Mouse (Mus musculus) CH12.LX (cell line): ENCODE measurements around the gene Synpo2l. TPM values are rescaled to one million over a fixed set of nuclear protein-coding genes. Genes with fewer than 3 reads are reported as not detected.
A peak's percentile ranks its signal among the peaks of the same experiment; 100 is the strongest.
"Not testable (repeated sequence)": the region's sequence is repeated elsewhere in the genome, so short reads cannot be mapped to it uniquely, and the experiment has no call there.

Experiments
- DNase-seq: peaks from one replicate; pipeline ENCODE4 v3.0.0-alpha.2; 2013; ENCODE audit errors: extremely low read depth
- H3K27ac ChIP-seq: 2 replicates; pipeline ENCODE4 v1.5.1; 2012; ENCODE audit warnings: low read depth, mild to moderate bottlenecking, control low read depth, moderate library complexity; ENCODE audit not compliant: insufficient read depth
- H3K27me3 ChIP-seq: replicated peaks from 2 replicates; pipeline ENCODE3; 2012; ENCODE audit warnings: inconsistent platforms
- H3K36me3 ChIP-seq, 2 experiments: replicated peaks in 1 of 2; 2 replicates each; pipeline versions ENCODE3 to v1.6.1; 2012; ENCODE audit warnings: inconsistent platforms in 1 of 2, low read length in 1 of 2, mild to moderate bottlenecking in 1 of 2, mixed read lengths in 1 of 2, moderate library complexity in 1 of 2; ENCODE audit not compliant: control insufficient read depth in 1 of 2, insufficient read depth in 1 of 2
- H3K4me1 ChIP-seq, 2 experiments: 2 replicates each; pipeline ENCODE4 v1.6.1; 2012; ENCODE audit warnings: inconsistent platforms in 1 of 2, moderate library complexity in 1 of 2; ENCODE audit not compliant: insufficient read depth in 2 of 2, control insufficient read depth in 1 of 2
- H3K4me2 ChIP-seq: 2 replicates; pipeline ENCODE4 v1.6.1; 2012; ENCODE audit warnings: low read depth, mild to moderate bottlenecking, control low read depth; ENCODE audit not compliant: poor library complexity, insufficient read depth, severe bottlenecking
- H3K4me3 ChIP-seq, 3 experiments: fragments of 150-350 bp in 1 of 3; sonication (generic) in 1 of 3; replicated peaks in 1 of 3; 2 replicates each; pipeline versions ENCODE3 to v1.5.1; 2011 to 2012; ENCODE audit warnings: low read depth in 2 of 3, low read length in 2 of 3, mild to moderate bottlenecking in 2 of 3, moderate library complexity in 2 of 3, control low read depth in 1 of 3, improper control_type of control experiment in 1 of 3, inconsistent platforms in 1 of 3, mixed read lengths in 1 of 3; ENCODE audit not compliant: poor library complexity in 1 of 3
- H3K79me2 ChIP-seq: replicated peaks from 2 replicates; pipeline ENCODE4 v1.6.1; 2012; ENCODE audit warnings: mild to moderate bottlenecking, moderate library complexity; ENCODE audit not compliant: control insufficient read depth, poor library complexity, insufficient read depth, severe bottlenecking; ENCODE audit errors: extremely low read depth
- H3K9ac ChIP-seq: 2 replicates; pipeline ENCODE4 v1.6.1; 2012; ENCODE audit warnings: low read depth, mild to moderate bottlenecking, control low read depth, moderate library complexity; ENCODE audit not compliant: insufficient read depth
- H3K9me3 ChIP-seq: replicated peaks from 2 replicates; pipeline ENCODE3; 2012; ENCODE audit warnings: low read length, inconsistent platforms, mixed read lengths
- CHD2 ChIP-seq: IDR thresholded peaks from 2 replicates; pipeline ENCODE4 v1.6.1; 2011; ENCODE audit warnings: low read length, improper control_type of control experiment
- CTCF ChIP-seq, 2 experiments: IDR thresholded peaks in 1 of 2; conservative IDR thresholded peaks in 1 of 2; 2 replicates each; pipeline ENCODE4 v1.5.1; 2011 to 2012; ENCODE audit warnings: low read depth in 2 of 2, low read length in 2 of 2, improper control_type of control experiment in 1 of 2, inconsistent platforms in 1 of 2, mild to moderate bottlenecking in 1 of 2, moderate library complexity in 1 of 2
- ELF1 ChIP-seq: IDR thresholded peaks from 2 replicates; pipeline ENCODE4 v1.6.1; 2014; ENCODE audit warnings: low read depth, mild to moderate bottlenecking, inconsistent platforms, low read length, improper control_type of control experiment
- ETS1 ChIP-seq: conservative IDR thresholded peaks from 2 replicates; pipeline ENCODE4 v1.6.1; 2012; ENCODE audit warnings: low read depth, mild to moderate bottlenecking, inconsistent platforms, low read length, improper control_type of control experiment, moderate library complexity
- GABPA ChIP-seq: IDR thresholded peaks from 2 replicates; pipeline ENCODE4 v1.6.1; 2012; ENCODE audit warnings: low read depth, low read length, improper control_type of control experiment, inconsistent platforms; ENCODE audit not compliant: insufficient replicate concordance
- JUND ChIP-seq: conservative IDR thresholded peaks from 2 replicates; pipeline ENCODE4 v1.6.1; 2011; ENCODE audit warnings: low read depth, low read length, improper control_type of control experiment
- MAFK ChIP-seq: IDR thresholded peaks from 2 replicates; pipeline ENCODE4 v1.6.1; 2011; ENCODE audit warnings: low read length, improper control_type of control experiment; ENCODE audit not compliant: insufficient replicate concordance
- MAX ChIP-seq: IDR thresholded peaks from 2 replicates; pipeline ENCODE4 v1.6.1; 2011; ENCODE audit warnings: low read length, improper control_type of control experiment
- MAZ ChIP-seq: IDR thresholded peaks from 2 replicates; pipeline ENCODE4 v1.6.1; 2012; ENCODE audit warnings: low read depth, mild to moderate bottlenecking, inconsistent platforms, low read length, improper control_type of control experiment, moderate library complexity
- MEF2A ChIP-seq: IDR thresholded peaks from 2 replicates; pipeline ENCODE4 v1.6.1; 2014; ENCODE audit warnings: low read depth, mild to moderate bottlenecking, inconsistent platforms, low read length, improper control_type of control experiment, borderline replicate concordance
- NRF1 ChIP-seq: IDR thresholded peaks from 2 replicates; pipeline ENCODE4 v1.6.1; 2014; ENCODE audit warnings: low read depth, mild to moderate bottlenecking, inconsistent platforms, low read length, improper control_type of control experiment, moderate library complexity
- PAX5 ChIP-seq: IDR thresholded peaks from 2 replicates; pipeline ENCODE4 v1.6.1; 2012; ENCODE audit warnings: low read length, inconsistent platforms, mixed read lengths
- RAD21 ChIP-seq: IDR thresholded peaks from 2 replicates; pipeline ENCODE4 v1.6.1; 2011; ENCODE audit warnings: low read depth, mild to moderate bottlenecking, low read length, improper control_type of control experiment, moderate library complexity
- RCOR1 ChIP-seq: conservative IDR thresholded peaks from 2 replicates; pipeline ENCODE4 v1.6.1; 2012; ENCODE audit warnings: low read depth, mild to moderate bottlenecking, inconsistent platforms, low read length, improper control_type of control experiment
- SIN3A ChIP-seq: IDR thresholded peaks from 2 replicates; pipeline ENCODE4 v1.6.1; 2012; ENCODE audit warnings: low read length, improper control_type of control experiment, inconsistent platforms
- TBP ChIP-seq: conservative IDR thresholded peaks from 2 replicates; pipeline ENCODE4 v1.6.1; 2011; ENCODE audit warnings: low read depth, low read length, improper control_type of control experiment
- TCF12 ChIP-seq: IDR thresholded peaks from 2 replicates; pipeline ENCODE4 v1.6.1; 2014; ENCODE audit warnings: low read depth, mild to moderate bottlenecking, inconsistent platforms, low read length, improper control_type of control experiment
- UBTF ChIP-seq: IDR thresholded peaks from 2 replicates; pipeline ENCODE4 v1.6.1; 2012; ENCODE audit warnings: low read depth, mild to moderate bottlenecking, inconsistent platforms, low read length, improper control_type of control experiment, moderate library complexity
- ZC3H11A ChIP-seq: IDR thresholded peaks from 2 replicates; pipeline ENCODE4 v1.6.1; 2012; ENCODE audit warnings: low read depth, mild to moderate bottlenecking, inconsistent platforms, low read length, improper control_type of control experiment
- dilution Hi-C: fragments of 300-500 bp; cut with MboI; formaldehyde crosslinking; loops from 2 replicates; pipeline ENCODE4 v1.14.3; 2020; ENCODE audit warnings: low sequenced_read_pairs; ENCODE audit not compliant: extremely low pct_unique_long_range_greater_than_20kb, extremely low pct_ligation_motif_present
- in situ Hi-C: fragments of 300-500 bp; cut with MboI; formaldehyde crosslinking; loops from 3 replicates; pipeline ENCODE4 v1.14.3; 2019; ENCODE audit warnings: low sequenced_read_pairs, low pct_ligation_motif_present, low pct_unique_long_range_greater_than_20kb, mixed read lengths
- polyA plus RNA-seq: library from polyadenylated mRNA; unstranded; fragments of >175 nt; gene quantifications from 2 replicates; pipeline ENCODE4 v1.2.1, GENCODE M21; 2012; ENCODE audit warnings: low read depth; ENCODE audit not compliant: insufficient read length
- total RNA-seq, 2 experiments: library from RNA; depleted of rRNA; stranded (reverse); fragments of 300-350 nt in 1 of 2; fragments of >200 nt in 1 of 2; gene quantifications; 2 replicates each; pipeline ENCODE4 v1.2.3; 2012 to 2014

Synpo2l gene
- total and polyA plus RNA-seq, 3 experiments = 0.04 to 0.13 TPM; not detected in 1

GRCm38 (mm10) chr14:20639918-20640619 lies 28.1 kb downstream of the Synpo2l start (continued):
- TF ChIP-seq RAD21 (no peak), CTCF (conservative IDR thresholded peaks at IDR 0.05 in 1 of 2, IDR thresholded peaks at IDR 0.05 in 1 of 2; ENCODE audit: low read depth in 2 of 2, low read length in 2 of 2) (no peak), MAX (peak; percentile 86), NRF1 (no peak)

GRCm38 (mm10) chr14:20638702-20639101 lies 29.5 kb downstream of the Synpo2l start:
- no peak overlapping the region for H3K4me2 ChIP-seq
- no peak for TF ChIP-seq CHD2
- TF ChIP-seq JUND = no peak
- no peak for TF ChIP-seq NRF1
- TF ChIP-seq GABPA = no peak
- TF ChIP-seq UBTF = no peak
- no peak for TF ChIP-seq ZC3H11A
- no peak for TF ChIP-seq PAX5
- TF ChIP-seq ELF1 = no peak
- TF ChIP-seq MAZ = no peak
- no peak for TF ChIP-seq RCOR1
- no peak for TF ChIP-seq ETS1
- TF ChIP-seq MAX = no peak
- peaks cover 0 to 9% of the 10 kb centered on the region in 2 experiments for H3K36me3 ChIP-seq
- no peak overlapping the region for H3K27ac ChIP-seq
- H3K9ac ChIP-seq = no peak overlapping the region; the same call in 1 of the 2 replicates
- peaks cover 3% of the 10 kb centered on the region for H3K79me2 ChIP-seq
- no peaks in the 10 kb centered on the region for H3K9me3 ChIP-seq
- dilution Hi-C loops (no loop called here), in situ Hi-C loops (no loop called here)
- no peak for DNase-seq
- H3K27me3 ChIP-seq = no peaks in the 10 kb centered on the region
- H3K4me3 ChIP-seq = no peak overlapping the region
- H3K4me1 ChIP-seq = peaks cover 0 to 26% of the 10 kb centered on the region in 2 experiments; a peak in 2 of 4 replicates

DNA sequence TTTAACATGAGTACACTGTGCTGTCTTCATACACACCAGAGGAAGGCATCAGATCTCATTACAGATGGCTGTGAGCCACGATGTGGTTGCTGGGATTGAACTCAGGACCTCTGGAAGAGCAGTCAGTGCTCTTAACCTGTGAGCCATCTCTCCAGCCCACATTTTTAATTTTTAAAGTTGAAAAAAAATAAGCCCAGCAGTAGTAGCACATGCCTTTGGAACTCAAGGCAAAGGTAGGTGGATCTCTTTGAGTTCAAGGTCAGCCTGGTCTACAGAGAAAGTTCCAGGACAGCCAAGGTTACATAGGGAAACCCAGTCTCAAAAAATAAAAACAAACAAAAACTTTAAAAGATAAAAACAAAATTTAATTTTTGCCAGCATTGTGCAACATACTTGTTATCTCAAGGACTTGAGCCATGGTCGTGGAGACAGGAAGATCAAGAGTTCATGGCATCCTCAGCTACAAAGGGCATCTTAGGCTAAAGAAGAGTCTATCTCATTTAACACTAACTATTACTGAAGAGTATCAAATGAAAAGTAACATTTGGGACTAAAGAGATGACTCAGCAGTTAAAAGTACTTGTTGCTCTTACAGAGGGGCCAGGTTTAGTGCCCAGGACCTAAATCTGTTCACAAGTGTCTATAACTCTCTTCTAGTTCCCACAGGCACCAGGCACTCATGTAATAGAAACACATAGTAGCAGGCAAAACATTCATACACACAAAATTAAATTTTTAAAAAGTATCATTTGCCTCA lies 30.2 kb downstream of the Synpo2l start:
- Histone ChIP-seq H3K4me2 (no peak overlapping the region), H3K9me3 (no peaks in the 10 kb centered on the region), H3K79me2 (peaks cover 3% of the 10 kb centered on the region), H3K36me3 (peaks cover 0 to 7% of the 10 kb centered on the region in 2 experiments), H3K4me1 (peaks cover 0 to 26% of the 10 kb centered on the region in 2 experiments; a peak in 2 of 4 replicates), H3K27ac (no peak overlapping the region), H3K27me3 (no peaks in the 10 kb centered on the region), H3K9ac (no peak overlapping the region), H3K4me3 (no peak overlapping the region)
- DNase-seq = no peak
- TF ChIP-seq MEF2A (no peak), ETS1 (no peak), TCF12 (no peak), TBP (no peak), GABPA (no peak), PAX5 (no peak), MAFK (peak; percentile 91), SIN3A (no peak)
- dilution Hi-C loops (no loop called here), in situ Hi-C loops (no loop called here)

GRCm38 (mm10) chr14:20636968-20637367 lies 31.2 kb downstream of the Synpo2l start:
- H3K79me2 ChIP-seq, H3K27ac ChIP-seq, dilution Hi-C loops, H3K9ac ChIP-seq, H3K4me2 ChIP-seq, H3K36me3 ChIP-seq, H3K9me3 ChIP-seq, H3K27me3 ChIP-seq, DNase-seq, in situ Hi-C loops, H3K4me3 ChIP-seq: not testable (repeated sequence)
- H3K4me1 ChIP-seq = peaks cover 0 to 20% of the 10 kb centered on the region in 2 experiments; a peak in 2 of 4 replicates
